Mouse (Mus musculus) right cerebral cortex, postnatal 10 days (tissue): ENCODE measurements around the gene Adamtsl1.
A peak's percentile ranks its signal among the peaks of the same experiment; 100 is the strongest.

Experiments
- DNase-seq, 2 experiments: peaks; one replicate each; pipeline ENCODE4 v3.0.0; 2021; ENCODE audit warnings: low spot score in 2 of 2

The Adamtsl1 gene

DNA sequence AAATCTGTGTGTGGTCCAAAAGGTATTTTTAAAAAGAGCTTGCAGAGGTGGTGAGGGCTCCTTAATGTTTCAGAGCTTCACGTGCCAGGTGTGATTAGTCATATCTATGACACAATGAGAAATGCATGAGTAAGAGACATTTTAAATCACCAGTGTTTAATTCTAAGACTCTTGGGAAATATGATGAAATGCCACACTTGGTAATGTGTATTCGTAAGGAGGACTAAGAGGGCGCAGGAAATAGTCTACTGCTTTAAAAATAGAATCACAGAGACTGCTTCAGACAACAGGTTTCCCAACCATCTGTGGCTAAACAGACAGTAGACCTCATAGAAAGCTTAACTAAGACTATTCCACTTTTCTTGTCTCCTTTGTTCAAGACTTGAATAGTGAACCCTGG lies 406.5 kb downstream of the Adamtsl1 start:
- no peak for DNase-seq

GRCm38 (mm10) chr4:85922741-85923140 lies 408.8 kb downstream of the Adamtsl1 start:
- DNase-seq = peak; percentile 32 to 67

GRCm38 (mm10) chr4:85932129-85932528 lies 418.2 kb downstream of the Adamtsl1 start:
- DNase-seq = no peak

GRCm38 (mm10) chr4:85939460-85939859 lies 425.5 kb downstream of the Adamtsl1 start:
- no peak for DNase-seq

DNA sequence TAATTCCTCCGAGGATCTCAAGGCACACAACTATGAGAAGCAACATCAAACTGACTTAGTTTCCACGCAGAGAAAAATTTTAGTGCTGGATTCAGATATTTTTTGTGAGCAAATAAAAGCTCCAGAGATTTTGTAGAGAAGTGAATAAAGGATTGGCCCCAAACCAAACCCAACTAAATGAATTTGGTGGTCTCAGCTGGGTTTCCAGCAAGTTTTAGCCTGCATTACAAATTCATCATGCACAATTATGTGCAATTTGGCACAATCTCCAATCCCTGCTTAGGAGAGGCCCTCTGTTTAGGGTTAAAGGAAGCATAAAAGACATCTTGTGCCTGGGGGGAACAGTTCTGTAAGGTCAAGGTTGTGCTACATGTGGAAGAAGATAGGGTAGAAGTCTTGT lies 427.9 kb downstream of the Adamtsl1 start:
- DNase-seq = no peak

DNA sequence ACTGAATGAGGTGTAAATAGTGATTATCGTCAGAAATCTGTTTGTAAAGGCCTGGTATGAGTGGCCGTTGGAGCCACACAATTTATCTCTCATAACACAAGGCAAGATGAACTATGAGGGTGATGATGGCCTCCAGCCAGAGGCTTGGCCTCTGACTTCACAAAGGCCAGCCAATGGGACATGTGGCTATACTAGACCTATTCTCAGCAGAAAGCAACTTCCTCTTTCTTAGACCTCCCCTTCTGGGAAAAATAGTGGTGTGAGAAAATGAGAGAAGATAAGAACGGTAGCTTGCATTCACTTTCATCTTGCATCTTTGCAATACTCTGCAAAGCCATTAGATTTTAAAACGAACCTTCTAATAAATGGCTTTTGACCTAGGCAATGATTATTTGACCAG lies 439.6 kb downstream of the Adamtsl1 start:
- no peak for DNase-seq

- no peak for DNase-seq
Measured at GRCm38 (mm10) chr4:85955387-85955786, 441.4 kb downstream of the Adamtsl1 start.

DNA sequence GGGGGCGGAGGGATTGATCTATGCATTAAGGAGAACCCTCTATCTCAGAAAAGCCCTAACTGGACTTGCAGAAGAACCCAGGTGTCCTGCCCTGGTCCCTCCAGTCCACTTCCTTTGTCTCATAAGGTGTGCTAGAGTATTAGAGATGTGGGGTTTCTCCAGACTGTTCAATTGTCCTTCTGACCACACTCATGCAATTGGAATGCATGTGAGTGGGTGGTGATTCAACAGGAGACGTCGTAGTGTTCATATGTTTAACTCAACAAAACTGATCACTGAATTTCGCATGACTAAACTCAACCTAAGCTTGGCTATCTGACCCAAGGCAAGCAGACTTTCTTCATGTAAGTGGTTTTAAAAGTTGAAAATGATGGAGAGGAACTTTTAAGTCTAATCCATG lies 443.3 kb downstream of the Adamtsl1 start:
- no peak for DNase-seq

DNA sequence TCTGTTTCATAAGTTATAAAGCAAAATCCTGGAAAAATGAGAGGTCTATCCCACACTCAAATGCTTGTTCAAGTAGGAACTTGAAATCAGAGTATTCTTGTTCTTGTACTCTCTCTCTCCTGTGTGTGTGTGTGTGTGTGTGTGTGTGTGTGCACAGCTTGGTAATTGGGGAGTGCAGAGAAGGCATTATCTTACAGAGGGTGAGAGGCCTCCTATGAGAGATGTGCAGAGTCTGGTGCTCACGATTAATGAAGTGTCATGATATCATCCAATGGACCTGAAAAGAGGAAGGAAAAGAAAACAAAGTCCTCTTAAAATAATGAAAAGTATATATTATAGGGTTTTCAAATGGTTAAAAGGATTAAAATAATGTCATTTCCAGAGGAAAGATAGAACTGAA lies 443.9 kb downstream of the Adamtsl1 start:
- no peak for DNase-seq

DNA sequence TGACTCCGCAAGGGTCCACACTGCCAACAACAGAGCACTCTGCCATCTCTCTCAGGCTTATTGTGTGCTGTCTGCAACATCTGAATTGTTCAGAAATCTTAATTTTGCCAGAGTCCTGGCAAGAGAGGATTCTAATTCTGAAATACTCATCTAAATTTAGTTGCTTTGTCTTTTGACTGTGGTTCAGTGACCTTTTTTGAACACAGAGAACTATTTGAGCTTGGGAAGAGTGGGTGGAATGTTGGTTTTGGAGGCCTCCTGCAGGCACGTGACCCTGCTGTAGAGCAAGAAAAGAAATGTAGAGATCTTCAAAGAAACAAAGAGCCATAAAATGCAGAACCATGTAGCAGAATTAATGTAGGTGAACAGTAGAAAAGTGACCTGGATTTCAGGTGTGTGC lies 445.0 kb downstream of the Adamtsl1 start:
- no peak for DNase-seq

DNA sequence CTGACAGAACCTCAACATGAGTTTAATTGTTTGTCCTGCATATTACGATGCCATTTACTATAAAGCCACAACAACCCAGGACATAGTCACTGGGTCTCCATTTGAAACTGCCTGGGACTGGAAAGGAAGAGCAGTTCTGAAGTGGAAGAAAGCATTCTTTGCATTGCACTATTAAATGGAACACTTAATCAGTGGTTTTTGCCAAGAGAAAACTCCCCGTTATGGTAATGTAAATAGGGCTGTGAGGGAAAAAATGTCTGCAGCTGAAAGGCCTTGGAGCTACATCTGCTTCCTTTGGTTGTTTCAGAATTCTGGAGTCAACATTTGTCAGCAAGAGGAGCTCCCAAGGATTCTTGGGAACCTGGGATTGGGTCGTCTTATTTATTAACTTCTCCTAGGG lies 462.2 kb downstream of the Adamtsl1 start:
- DNase-seq = no peak

DNA sequence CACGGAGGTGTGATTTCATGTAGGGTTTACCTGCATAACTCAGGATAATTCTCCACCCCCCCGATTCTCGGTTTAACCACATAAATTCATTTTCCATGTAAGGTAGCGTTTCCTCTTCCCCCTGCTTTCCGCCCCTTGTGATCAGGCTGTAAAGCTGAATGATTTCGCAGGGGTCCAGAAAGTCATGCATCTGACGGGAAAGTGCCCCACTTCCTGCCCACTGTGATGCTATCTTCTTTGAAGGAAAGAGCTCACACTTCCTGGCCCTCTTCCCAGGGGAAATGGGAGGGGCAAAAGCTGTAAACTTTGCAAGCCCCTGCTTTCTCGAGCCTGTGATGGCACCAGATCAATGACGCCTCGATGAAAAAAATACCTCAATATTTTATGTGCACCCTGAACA lies 465.2 kb downstream of the Adamtsl1 start:
- DNase-seq = no peak

DNA sequence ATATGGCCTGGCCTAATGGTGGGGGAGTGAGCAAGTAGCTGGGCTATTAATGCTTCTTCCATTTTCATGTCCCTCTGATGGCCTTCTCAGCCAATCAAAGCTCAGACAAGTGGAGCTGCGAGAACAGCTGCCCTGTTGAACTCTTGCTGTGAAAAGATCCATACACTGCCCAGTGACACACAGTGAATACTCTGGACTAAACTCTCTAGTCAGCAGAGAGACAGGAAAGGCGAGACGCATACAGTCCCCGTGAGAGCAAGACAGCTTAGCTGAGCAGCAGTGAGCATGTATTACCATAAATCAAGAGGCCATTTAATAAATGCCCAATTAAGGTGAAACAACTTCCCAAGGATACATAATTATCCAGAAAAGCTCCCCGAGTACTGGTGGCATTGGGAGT lies 492.6 kb downstream of the Adamtsl1 start:
- DNase-seq = no peak

GRCm38 (mm10) chr4:86013640-86014039 lies 499.7 kb downstream of the Adamtsl1 start:
- DNase-seq = no peak

- DNase-seq = no peak
Measured at GRCm38 (mm10) chr4:86018928-86019327, 505.0 kb downstream of the Adamtsl1 start.

- no peak for DNase-seq
Measured at GRCm38 (mm10) chr4:86019586-86019985, 505.6 kb downstream of the Adamtsl1 start.

DNA sequence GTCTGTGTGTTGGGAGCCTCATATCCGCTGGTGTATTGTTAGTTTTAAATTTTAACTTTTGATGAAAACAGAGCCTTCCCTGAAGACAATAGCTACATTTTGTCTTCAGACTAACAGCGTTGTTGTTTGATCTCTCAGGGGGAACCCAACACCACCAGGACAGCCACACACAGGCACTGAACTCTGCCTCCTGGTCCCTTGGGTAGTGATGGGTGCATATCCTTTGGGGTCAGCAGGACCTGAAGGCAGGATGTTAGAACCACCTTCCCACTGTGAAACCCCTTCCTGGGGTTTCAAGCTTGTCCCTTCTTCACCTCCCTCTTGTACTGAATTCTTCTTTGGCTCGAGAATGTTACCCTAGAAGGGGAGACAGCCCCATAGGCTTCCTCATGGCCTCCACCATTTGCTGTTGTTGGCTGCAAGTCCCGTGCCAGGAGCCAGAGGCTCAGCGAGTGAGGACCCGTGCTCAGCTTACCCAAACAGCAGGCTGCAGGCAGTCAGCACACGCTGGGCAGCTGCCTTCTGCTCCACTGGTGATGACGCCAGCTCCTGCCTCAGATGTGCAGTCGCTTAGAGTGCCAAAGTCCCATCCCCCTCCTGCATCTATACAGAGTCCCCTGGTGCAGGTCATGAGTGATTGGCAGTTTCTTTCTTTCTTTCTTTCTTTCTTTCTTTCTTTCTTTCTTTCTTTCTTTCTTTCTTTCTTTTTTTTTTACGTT lies 506.6 kb downstream of the Adamtsl1 start:
- peak; percentile 41 to 49 for DNase-seq

DNA sequence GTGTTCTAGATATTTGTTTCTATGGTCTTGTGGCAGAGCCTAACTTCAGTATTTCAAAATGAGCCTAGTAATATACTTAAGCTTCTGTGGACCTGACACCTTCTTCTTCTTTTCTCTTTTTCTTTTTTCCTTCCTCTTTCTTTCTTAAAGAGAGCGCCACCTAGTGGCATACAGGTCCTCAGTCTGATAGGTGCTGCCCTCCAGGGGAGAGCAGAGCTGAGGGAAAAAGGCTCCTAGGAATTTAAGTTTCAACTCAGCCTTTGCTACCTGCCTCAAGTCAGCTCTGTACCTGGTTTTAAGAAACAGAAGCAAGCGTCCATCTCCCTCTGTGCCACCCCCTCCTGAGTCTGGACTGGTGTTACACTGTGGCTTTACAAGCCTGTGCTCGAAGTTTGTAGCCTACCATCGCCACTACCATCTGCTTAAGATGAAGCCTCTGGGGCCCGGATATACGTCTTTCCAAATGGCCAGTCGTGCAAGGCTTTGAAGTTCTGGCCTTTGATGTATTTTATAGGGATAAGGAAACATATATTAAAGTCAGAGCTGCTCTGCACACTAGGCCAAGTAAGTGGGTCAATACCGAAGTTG lies 510.7 kb downstream of the Adamtsl1 start:
- peak in 1 of 2 experiments; percentile 42 for DNase-seq

DNA sequence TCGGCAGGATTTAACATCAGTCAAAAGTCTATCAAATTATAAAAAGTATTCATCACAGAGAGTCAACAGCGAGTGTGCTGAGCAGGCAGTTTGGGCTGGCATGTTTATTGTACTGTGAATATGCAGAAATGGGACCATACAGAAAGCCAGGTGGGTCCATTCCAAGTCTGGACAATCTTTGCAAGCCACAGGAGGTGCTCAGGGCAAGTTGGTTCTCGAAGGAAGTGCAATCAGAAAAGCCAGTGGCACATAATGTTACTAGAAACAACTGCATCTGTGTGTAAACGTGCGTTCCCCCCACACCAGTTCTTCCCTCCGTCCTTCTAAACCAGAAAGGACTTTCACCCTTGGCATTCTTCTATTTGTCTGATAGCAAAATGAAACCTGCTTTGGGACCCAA lies 515.5 kb downstream of the Adamtsl1 start:
- no peak for DNase-seq

DNA sequence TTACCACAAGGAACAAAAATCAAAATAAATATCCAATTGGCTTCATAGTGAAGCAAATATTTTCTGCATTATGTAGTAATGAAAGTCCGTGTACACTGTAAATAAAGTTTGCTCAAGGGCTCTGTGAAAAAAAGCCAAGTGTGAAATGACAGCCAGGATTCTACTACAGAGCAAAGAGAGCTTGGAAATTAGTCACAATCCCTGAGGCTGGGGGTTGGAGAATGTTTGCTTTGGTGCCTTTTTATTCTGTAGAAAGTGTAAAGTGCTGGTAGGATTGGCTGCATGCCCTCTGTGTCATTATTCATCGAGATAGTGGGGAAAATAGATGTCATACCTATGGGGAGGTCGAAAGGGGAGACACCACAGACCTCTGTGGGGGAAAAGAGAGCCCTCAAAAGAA lies 516.2 kb downstream of the Adamtsl1 start:
- peak in 1 of 2 experiments; percentile 19 for DNase-seq

DNA sequence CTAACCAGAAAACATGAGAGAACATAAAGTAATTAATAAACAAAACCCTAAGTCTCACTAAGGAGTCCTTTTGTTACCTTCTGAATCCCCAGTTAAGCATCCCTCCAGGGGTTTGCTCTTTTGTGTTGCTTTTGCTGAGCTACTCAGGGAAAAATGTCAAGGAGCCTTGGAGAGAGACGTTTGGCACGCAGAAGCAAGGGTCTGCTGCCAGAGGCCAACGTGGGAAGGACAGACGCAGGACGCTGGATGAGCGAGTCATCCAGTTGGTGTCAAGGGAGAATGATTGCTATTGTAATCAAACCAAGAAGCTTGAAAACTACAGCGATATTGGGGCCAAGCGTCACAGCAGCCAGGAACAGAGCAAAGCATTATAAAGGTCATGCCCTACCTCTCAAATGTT lies 517.1 kb downstream of the Adamtsl1 start:
- peak in 1 of 2 experiments; percentile 17 for DNase-seq

DNA sequence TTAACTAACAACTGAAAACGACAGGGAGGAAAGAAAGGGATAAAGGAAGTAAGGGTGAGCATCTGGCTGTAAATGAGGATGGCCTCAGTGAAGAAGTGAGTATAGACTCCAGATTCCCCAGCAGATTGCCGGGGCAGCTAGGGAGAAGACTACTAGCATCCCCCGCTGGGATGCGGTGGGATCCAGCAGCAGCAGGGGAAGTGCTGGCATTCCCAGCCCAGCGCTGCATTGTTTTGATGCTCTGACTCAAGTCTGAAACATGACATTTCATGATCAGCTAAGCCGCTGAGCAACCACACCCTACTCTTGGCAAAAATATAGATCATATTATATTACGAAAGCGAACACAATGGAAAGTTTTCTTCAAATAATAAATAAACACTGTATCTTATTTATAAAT lies 526.9 kb downstream of the Adamtsl1 start:
- DNase-seq = no peak

GRCm38 (mm10) chr4:86045448-86045847 lies 531.5 kb downstream of the Adamtsl1 start:
- no peak for DNase-seq

GRCm38 (mm10) chr4:86045876-86046275 lies 531.9 kb downstream of the Adamtsl1 start:
- peak; percentile 37 to 50 for DNase-seq
